Mouse (Mus musculus): ENCODE measurements around the gene D11Wsu47e. TPM values are rescaled to one million over a fixed set of nuclear protein-coding genes. Genes with fewer than 3 reads are reported as not detected.

D11Wsu47e gene
- polyA plus RNA-seq (2012; rRNA removed), result 7.1 and 9.0 TPM in 2 replicates

DNA sequence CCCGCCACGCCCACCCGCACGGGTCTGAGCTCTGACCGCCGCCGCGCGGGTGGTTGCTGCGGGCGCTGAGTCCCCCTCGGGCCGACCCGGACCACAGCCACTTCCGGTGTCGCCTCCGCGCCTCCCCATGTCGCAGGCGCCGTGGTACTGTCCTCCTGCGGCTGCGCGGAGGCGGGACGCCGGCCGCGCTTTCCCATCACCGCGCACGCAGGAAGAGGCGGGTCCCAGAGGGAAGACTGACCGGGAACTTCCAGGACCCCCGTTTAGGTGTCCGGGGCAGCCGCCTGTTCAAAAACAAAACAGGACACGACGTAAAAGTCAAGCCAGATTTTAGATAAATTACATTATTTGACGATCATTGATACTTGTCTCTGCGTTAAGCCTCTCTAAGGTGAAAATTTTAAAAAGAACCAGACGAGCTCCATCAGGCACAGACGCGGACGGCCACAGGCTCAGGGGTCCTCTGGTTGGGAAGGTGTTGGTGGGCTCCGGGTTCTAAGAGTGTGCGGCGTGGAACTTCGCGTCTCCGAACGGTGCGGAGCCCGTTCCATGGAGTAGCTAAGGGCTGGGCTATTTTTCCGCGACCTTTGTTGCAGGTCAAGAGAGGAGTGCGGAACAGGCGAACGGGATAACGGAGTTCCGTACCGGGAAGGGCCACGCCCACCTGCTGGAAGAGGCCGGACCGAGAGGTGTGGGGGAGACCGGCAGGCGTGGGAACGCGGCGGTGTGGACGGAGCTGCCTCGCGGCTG is at the start of gene D11Wsu47e, which contains the start of gene Fam104a:
D11Wsu47e (plus strand) TSS at position 456 of the 750 bp plus-strand sequence.
Fam104a (minus strand) TSS at position 199 of the 750 bp plus-strand sequence.

DNA sequence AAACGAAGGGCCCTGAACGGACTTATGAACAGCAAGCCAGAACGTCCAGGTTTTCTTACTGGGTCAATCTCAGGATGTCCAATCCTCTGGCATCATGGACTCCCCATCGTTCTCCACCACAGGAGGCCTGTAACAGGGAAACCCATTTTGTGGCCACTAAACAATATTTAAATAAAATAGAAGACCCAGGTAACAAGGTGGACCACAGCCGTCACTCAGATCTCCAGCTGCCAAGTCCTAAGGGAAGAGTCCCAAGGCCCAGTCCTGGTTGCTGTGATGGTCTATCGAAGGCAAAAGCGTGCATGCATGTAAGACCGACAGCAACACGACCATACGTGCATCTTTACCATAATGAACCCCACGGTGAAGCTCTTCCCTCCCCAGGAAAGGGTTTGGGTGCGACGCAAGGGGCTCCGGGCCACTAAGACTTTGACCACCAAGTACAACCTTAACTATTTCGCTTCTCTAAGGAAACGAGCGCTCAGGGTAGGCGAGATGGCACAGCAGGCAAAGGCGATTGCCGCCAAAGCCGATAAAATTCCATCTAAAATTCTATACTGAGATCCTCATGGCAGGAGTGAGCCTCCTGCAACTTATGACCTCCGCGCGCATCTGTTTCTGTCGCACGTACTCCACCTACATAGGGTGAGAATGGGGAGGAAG is 35.4 kb upstream of the D11Wsu47e start, which contains the start of gene Cog1:
Cog1 (plus strand) TSS at position 480 of the 663 bp plus-strand sequence.

DNA sequence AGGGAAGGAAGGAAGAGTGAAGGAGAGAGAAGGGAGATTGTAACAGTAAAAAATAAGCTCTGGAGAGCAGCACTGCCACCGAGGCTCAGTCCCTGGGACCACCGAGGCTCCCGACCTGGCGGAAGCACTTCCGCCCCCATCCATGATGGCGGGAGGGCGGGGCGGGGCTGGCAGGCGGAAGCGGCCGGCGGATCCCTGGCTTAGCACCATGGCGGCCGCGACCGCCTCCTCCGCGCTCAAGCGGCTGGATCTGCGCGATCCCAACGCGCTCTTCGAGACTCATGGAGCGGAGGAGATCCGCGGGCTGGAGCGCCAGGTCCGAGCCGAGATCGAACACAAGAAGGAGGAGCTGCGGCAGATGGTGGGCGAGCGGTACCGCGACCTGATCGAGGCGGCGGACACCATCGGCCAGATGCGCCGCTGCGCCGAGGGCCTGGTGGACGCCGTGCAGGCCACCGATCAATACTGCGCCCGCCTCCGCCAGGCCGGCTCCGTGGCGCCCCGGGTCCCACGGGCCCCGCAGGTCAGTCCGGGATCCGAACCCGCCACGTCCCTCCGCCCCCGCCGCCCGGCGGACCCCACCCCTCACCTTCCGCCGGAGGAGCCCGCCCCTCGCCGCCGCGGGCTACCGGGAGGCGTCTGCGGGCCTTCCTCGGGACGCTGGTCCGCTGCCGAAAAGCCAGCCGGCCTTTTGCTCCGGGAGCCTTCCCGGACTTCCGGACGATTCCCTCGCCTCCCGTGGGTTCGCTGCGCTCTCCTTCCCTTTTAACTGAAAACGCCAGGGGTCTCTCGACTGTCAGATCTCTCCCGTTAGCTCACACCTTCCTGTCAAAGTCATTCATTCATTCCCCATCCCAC is 34.6 kb upstream of the D11Wsu47e start, which contains the start of gene Slc39a11:
Slc39a11 (minus strand) TSS at position 727 of the 858 bp plus-strand sequence.

DNA sequence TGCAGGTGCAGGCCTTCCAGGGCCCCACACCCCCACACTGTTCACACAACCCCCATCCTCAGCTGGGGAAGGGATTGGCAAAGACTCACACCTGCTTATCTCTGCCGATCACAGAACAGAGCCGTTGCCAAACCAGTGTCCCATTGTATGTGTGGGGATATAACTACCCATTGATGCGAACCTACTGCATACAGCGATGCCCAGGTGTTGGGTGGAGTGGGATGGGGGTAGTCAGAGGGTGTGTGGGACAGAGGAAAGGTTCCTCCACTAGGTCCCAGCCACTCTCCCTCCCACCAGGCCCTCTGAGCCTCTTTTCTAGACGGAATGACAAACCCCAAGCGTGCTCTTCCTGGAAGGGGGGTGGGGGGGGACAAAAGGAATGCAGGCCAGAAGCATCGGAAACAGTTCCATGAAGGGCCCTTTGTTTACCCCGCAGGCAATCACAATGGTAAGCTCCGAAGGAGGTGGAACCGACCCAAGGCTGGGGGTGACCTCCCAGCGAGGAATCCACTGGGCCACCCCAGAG is 25.6 kb downstream of the D11Wsu47e start, which contains the start of gene Cpsf4l:
Cpsf4l (minus strand) TSS at position 287 of the 526 bp plus-strand sequence.

Other genes with a start within 250 kb of the D11Wsu47e start
- 2.0 and 2.2 TPM in 2 replicates for gene Sstr2, start 65.1 kb upstream of the D11Wsu47e start, polyA plus RNA-seq (2012; rRNA removed)
- 11.7 and 12.5 TPM in 2 replicates for gene Cog1, start 35.2 kb upstream of the D11Wsu47e start, polyA plus RNA-seq (2012; rRNA removed)
- gene Slc39a11, start 34.3 kb upstream of the D11Wsu47e start, polyA plus RNA-seq (2012; rRNA removed), result 4.9 and 5.8 TPM in 2 replicates
- gene Fam104a, start 257 bp upstream of the D11Wsu47e start, polyA plus RNA-seq (2012; rRNA removed), result 20.6 and 23.6 TPM in 2 replicates
- gene Cpsf4l, start 25.6 kb downstream of the D11Wsu47e start, polyA plus RNA-seq (2012; rRNA removed), result 0.02 TPM in 1 of 2 replicates, not detected in the other
- 7.7 and 8.9 TPM in 2 replicates for gene Cdc42ep4, start 67.5 kb downstream of the D11Wsu47e start, polyA plus RNA-seq (2012; rRNA removed)

All from liver, embryonic 14 days (tissue).